Mouse (Mus musculus) kidney, postnatal 14 days (tissue): ENCODE data around the gene Foxp2.

Experiments used
- DNase-seq: peaks from one replicate; pipeline ENCODE4 v3.0.0; 2022; ENCODE audit warnings: mixed read lengths

Gene Foxp2

GRCm38 (mm10) chr6:14901183-14901970 is at the start of gene Foxp2:
Gene Foxp2 (plus strand): TSS chr6:14901349.
- DNase-seq: peak; percentile 42

- DNase-seq: no peak
Measured at GRCm38 (mm10) chr6:14885199-14885598, 15.9 kb upstream of the Foxp2 start.

GRCm38 (mm10) chr6:14897028-14897427 is 4.1 kb upstream of the Foxp2 start:
- DNase-seq: no peak

- peak; percentile 2 for DNase-seq
Measured at GRCm38 (mm10) chr6:14898096-14898855, 2.9 kb upstream of the Foxp2 start.

- DNase-seq: no peak
Measured at GRCm38 (mm10) chr6:14899021-14899610, 2.0 kb upstream of the Foxp2 start.

- DNase-seq: peak; percentile 3
Measured at GRCm38 (mm10) chr6:14899936-14900578, 1.1 kb upstream of the Foxp2 start.

- peak; percentile 40 for DNase-seq
Measured at GRCm38 (mm10) chr6:14900579-14901021, 549 bp upstream of the Foxp2 start.

- no peak for DNase-seq
Measured at GRCm38 (mm10) chr6:14901971-14902670, 972 bp downstream of the Foxp2 start.

- DNase-seq: no peak
Measured at GRCm38 (mm10) chr6:14903271-14903965, 2.3 kb downstream of the Foxp2 start.

- DNase-seq: no peak
Measured at GRCm38 (mm10) chr6:14915066-14915465, 13.9 kb downstream of the Foxp2 start.

GRCm38 (mm10) chr6:14922704-14923103 is 21.6 kb downstream of the Foxp2 start:
- no peak for DNase-seq

- DNase-seq: no peak
Measured at GRCm38 (mm10) chr6:14924976-14925489, 23.9 kb downstream of the Foxp2 start.

GRCm38 (mm10) chr6:14951060-14951459 is 49.9 kb downstream of the Foxp2 start:
- no peak for DNase-seq

GRCm38 (mm10) chr6:14952731-14953130 is 51.6 kb downstream of the Foxp2 start:
- no peak for DNase-seq

GRCm38 (mm10) chr6:14977042-14977441 is 75.9 kb downstream of the Foxp2 start:
- DNase-seq: no peak

- DNase-seq: no peak
Measured at GRCm38 (mm10) chr6:14978201-14978600, 77.1 kb downstream of the Foxp2 start.

GRCm38 (mm10) chr6:15008113-15008512 is 107.0 kb downstream of the Foxp2 start:
- no peak for DNase-seq

- DNase-seq: no peak
Measured at GRCm38 (mm10) chr6:15028488-15028887, 127.3 kb downstream of the Foxp2 start.

GRCm38 (mm10) chr6:15029446-15030125 is 128.4 kb downstream of the Foxp2 start:
- no peak for DNase-seq

GRCm38 (mm10) chr6:15063246-15063645 is 162.1 kb downstream of the Foxp2 start:
- no peak for DNase-seq

GRCm38 (mm10) chr6:15101548-15101947 is 200.4 kb downstream of the Foxp2 start:
- DNase-seq: no peak
